Mouse (Mus musculus) layer of hippocampus, postnatal 14 days (tissue): Measurements from ENCODE around the gene Agr2. TPM values are rescaled to one million over a fixed set of nuclear protein-coding genes. Genes with fewer than 3 reads are reported as not detected.

ENCODE experiments used
- DNase-seq, 2 experiments: peaks; one replicate each; pipeline ENCODE4 v3.0.0; 2021 to 2022; ENCODE audit warnings: low spot score in 2 of 2, mixed read lengths in 1 of 2
- total RNA-seq, 2 experiments: library from RNA; stranded (reverse); gene quantifications; 2 replicates each; pipeline ENCODE4 v1.2.3; 2021

Gene Agr2
- total RNA-seq, 2 experiments from 2014 or later, result not detected

DNA sequence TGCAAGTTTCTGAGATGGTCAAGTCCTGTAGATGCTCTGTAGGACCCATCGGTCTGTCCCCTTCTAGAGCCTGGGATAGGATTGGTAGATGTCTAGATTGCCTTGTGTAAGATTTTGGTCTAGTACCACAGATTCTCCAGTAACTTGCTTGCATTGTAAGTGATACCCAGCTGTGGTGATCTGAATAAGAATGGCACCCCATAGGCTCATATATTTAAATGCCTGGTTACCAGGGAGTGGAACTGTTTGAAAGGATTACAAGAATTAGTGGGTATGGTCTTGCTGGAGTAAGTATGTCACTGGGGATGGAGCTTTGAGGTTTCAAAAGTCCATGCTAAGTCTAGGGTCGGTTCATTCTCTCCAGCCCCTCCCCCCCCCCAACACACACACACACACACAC is 28.0 kb downstream of the Agr2 start:
- no peak for DNase-seq

DNA sequence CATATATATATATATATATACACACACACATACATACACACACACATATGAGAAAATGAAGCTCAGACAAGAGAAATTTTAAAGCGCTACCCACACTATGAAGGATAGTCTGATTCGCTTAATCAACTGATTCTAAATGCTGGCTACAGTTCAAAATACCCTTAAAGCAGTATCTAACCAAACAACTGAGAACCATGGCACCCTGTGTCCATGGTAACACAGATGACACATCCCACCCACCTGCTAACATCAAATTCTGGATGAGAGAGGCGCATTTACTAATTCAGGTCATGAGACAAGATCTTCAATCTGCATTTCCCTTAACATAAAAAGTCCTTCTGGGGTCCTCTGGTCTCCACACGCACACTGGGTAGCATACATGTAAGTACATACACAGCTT is 33.4 kb downstream of the Agr2 start:
- DNase-seq, result no peak

DNA sequence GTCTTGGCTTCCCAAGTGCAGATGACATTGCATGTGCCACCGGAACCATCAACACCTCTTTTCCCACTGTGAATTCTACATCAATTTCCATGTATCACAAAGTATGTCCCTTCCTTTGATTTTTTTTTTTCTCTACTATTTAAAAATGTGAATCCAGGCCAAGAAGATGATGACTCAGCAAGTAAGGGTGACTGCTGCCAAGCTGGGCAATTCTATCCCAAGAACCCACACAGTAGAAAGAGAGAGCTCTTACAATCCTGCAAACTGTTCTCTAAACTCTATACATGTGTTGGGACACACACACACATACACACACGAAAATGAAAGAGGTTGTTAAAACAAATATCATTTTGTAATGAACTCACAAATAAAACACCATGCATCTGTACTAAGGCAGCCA is 34.5 kb downstream of the Agr2 start:
- DNase-seq, result no peak

- DNase-seq, result peak in 1 of 2 experiments; percentile 45
Observed at GRCm38 (mm10) chr12:36028968-36029645, 36.4 kb downstream of the Agr2 start.

- DNase-seq, result no peak
Observed at GRCm38 (mm10) chr12:36029687-36030086, 37.0 kb downstream of the Agr2 start.

GRCm38 (mm10) chr12:36030660-36031363 is 38.1 kb downstream of the Agr2 start:
- DNase-seq, result no peak

DNA sequence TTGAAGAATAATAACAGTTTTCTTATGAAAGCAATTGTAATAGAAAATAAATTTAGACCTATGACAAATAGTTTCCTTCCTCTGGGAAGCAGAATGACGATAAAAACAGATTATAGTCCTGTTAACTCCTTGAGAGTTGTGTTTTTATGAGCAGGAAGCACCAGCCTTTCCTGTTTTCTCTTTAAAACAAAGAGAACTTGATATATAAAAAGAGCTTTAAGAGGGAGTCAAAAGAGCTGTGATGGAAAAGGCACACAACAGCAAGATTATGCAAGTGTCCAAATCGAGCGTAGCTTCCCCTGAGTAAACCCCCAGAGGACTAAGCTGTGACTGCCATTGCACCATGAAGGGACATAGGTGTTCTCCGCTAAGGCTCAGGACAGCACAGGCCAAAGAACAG is 39.7 kb downstream of the Agr2 start:
- no peak for DNase-seq

DNA sequence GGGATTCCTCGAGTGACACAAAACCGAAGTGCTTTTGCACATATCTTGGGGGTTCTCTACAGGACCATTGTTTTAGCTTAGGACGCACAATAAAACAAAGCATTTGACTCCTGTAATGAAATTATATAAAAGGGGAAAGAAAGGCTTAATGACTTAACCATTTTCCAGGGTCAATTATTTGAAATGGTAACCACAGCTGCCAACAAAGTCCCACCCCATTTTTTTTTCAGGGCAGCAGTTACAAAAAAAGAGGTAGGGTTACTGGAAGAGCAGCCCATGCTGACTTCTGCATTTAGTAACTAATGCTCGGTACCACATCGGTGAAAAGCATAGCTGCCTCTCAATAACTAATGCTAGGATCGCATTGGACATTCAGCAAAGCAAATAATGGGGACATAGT is 42.8 kb downstream of the Agr2 start:
- no peak for DNase-seq

- no peak for DNase-seq
Observed at GRCm38 (mm10) chr12:36036121-36036520, 43.4 kb downstream of the Agr2 start.

- DNase-seq, result no peak
Observed at GRCm38 (mm10) chr12:36036776-36037175, 44.1 kb downstream of the Agr2 start.

DNA sequence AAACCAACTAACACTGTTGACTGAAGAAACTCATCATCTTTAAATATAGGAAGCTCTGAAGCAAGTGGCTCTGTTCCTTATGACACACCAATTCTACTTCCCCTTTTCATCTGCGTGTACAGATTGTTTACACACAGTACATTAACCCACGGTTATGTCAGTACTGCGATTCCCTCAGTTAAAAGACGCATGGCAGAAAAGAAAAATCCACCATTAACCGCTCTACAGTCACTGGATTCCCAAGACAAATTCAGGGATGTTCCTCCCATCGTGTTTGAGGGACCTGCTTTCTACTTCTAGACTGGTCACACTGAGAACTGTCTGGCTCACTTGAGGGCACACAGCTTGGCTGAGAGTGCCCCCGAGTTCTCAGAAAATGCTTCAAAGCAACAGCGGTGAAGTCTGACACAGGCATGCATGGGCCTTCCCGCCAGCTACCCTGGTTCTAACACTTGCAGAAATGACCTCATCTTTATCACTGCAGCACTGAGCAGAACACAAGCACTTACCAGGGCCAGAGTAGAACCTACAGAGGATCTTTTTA is 46.9 kb downstream of the Agr2 start:
- DNase-seq, result no peak

GRCm38 (mm10) chr12:36040571-36041280 is 48.0 kb downstream of the Agr2 start:
- no peak for DNase-seq

GRCm38 (mm10) chr12:36041281-36041589 is 48.5 kb downstream of the Agr2 start:
- no peak for DNase-seq

GRCm38 (mm10) chr12:36041703-36042347 is 49.1 kb downstream of the Agr2 start:
- DNase-seq, result peak; percentile 49 to 71

- DNase-seq, result peak; percentile 84 to 94
Observed at GRCm38 (mm10) chr12:36042348-36042778, 49.7 kb downstream of the Agr2 start, which contains the start of gene Tspan13. TSS of gene Tspan13 (minus strand) at chr12:36042500.

GRCm38 (mm10) chr12:36044691-36045090 is 52.0 kb downstream of the Agr2 start:
- no peak for DNase-seq

DNA sequence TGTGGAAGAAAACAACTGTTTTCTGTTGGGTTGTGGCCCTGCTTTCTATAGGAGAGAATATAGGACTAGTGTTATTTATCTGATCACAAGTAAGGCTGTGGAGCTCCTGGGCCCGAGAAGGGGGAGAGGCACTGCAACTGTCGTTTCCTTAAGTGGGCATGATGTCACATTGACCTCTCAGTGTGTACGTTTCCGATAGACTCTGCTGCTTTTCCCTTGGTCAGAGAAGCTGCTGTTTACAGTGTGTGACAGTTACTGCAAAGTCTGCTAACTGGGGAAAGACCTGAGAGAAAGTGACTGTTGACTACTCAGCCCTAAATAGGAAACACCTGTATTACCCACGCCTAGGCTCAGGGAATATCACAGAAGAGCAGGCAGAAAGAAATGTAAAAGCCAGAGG is 53.5 kb downstream of the Agr2 start:
- no peak for DNase-seq

GRCm38 (mm10) chr12:36047593-36047992 is 54.9 kb downstream of the Agr2 start:
- no peak for DNase-seq

GRCm38 (mm10) chr12:36050276-36050675 is 57.6 kb downstream of the Agr2 start:
- no peak for DNase-seq
